Mouse (Mus musculus) testis, adult 10 weeks (tissue): Measurements from ENCODE around the gene Zscan4-ps2. TPM values are rescaled to one million over a fixed set of nuclear protein-coding genes. Genes with fewer than 3 reads are reported as not detected.

Source experiments
- polyA plus RNA-seq: library from polyadenylated mRNA; stranded (reverse); fragments of 350-450 nt; fragmentation: Illumina TruSeq; extraction: RNeasy Lipid Tissue Mini Kit (QIAGEN cat#74804); gene quantifications from one replicate; pipeline ENCODE4 v1.2.3, GENCODE M21; 2014; ENCODE audit warnings: low read depth, low replicate concordance

Zscan4-ps2 gene
- polyA plus RNA-seq = 1.1 TPM

GRCm38 (mm10) chr7:11514010-11514409 lies at the start of gene Zscan4-ps2:
TSS of gene Zscan4-ps2 (plus strand) at chr7:11514310.

Other genes starting within 250 kb of the Zscan4-ps2 start
- gene Zscan4e, start 203.6 kb upstream of the Zscan4-ps2 start, polyA plus RNA-seq = not detected
- 0.25 TPM for gene Zscan4f, start 116.4 kb upstream of the Zscan4-ps2 start, polyA plus RNA-seq
- not detected for gene Zscan4-ps3, start 95.0 kb downstream of the Zscan4-ps2 start, polyA plus RNA-seq
- not detected for gene Vmn1r72, start 165.8 kb downstream of the Zscan4-ps2 start, polyA plus RNA-seq
- not detected for gene Vmn1r73, start 216.0 kb downstream of the Zscan4-ps2 start, polyA plus RNA-seq